Mouse (Mus musculus) bone marrow macrophage, adult 2 months (primary cell): ENCODE results near the gene Foxc2.

Experiments used
- CTCF ChIP-seq: IDR thresholded peaks from 2 replicates; pipeline ENCODE4 v1.5.1; 2012; ENCODE audit warnings: low read depth, mild to moderate bottlenecking, low read length, moderate library complexity
- POLR2A ChIP-seq: IDR thresholded peaks from 2 replicates; pipeline ENCODE4 v1.6.1; 2012; ENCODE audit warnings: mild to moderate bottlenecking, low read depth, low read length, borderline replicate concordance

DNA sequence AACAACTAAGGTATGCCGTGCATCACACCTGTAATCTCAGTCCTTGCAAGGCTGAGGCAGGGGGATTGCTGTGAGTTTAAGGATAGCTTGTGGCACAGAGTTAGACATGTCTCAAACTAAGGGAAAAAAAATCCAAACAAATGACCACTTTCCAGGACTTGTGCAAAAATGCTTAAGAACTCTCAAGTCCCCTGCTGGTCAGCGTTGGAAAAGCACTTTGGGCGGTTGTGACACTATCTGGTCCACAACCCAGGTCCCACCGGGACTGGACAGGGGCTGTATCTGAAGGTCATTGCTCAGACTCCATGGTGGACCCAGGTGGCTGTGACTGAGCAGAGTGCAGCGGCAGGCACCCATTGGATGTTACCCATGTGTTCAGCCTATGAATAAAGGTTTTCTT is 14.6 kb downstream of the Foxc2 start:
- no peak for TF ChIP-seq CTCF
- TF ChIP-seq POLR2A = no peak
